Mouse (Mus musculus) spleen, postnatal 0 days (tissue): ENCODE data around the gene Ube2f. TPM values are rescaled to one million over a fixed set of nuclear protein-coding genes. Genes with fewer than 3 reads are reported as not detected.

Experiments
- polyA plus RNA-seq: library from polyadenylated mRNA; unstranded; fragments of >200 nt; fragmentation: Nextera tagmentation; extraction: Ambion mirVana; gene quantifications from 2 replicates; pipeline ENCODE4 v1.2.1, GENCODE M21; 2015

The Ube2f gene
- polyA plus RNA-seq, result 61.5 and 65.3 TPM in 2 replicates

DNA sequence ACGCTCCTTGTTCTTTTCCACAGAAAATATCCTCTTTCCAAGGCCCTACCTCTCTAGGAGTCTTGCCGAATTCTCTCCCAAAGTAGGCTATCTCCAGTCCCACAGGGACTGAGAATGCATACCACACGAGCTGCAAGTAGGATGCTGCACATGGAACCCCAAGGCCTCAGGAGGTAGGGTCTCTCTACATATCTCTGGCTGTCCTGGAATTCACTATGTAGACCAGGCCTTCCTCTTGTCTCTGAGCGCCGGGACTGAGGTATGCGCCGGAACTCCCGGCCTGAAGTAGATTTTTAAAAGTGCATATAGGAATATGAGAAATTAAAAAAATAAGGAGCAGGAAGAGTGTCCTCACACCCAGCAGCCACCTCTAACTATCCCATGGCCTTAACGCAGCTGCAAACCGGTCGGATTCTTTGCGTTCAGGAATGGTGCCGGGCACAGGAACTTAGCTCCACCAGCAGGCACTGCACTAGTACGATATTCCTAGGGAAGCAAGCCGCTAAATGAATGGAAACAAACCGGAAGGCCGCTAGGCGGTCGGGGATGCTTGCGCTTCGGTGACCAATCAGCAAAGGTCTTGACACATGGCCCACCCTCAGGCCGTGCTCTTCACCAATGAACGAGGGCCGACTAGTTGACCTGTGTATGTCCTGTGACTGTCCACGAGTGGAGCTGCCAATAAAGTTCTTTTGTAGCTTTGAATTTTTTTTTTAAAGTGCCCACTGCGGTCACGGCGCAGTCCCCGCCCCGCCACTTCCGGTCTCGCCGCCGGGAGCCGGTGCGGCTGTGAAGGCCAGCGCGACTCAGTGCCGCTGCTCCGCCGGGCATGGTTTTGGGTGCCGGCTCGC lies at the start of gene Ube2f:
Ube2f (plus strand) TSS at position 741 of the 851 bp plus-strand sequence.

DNA sequence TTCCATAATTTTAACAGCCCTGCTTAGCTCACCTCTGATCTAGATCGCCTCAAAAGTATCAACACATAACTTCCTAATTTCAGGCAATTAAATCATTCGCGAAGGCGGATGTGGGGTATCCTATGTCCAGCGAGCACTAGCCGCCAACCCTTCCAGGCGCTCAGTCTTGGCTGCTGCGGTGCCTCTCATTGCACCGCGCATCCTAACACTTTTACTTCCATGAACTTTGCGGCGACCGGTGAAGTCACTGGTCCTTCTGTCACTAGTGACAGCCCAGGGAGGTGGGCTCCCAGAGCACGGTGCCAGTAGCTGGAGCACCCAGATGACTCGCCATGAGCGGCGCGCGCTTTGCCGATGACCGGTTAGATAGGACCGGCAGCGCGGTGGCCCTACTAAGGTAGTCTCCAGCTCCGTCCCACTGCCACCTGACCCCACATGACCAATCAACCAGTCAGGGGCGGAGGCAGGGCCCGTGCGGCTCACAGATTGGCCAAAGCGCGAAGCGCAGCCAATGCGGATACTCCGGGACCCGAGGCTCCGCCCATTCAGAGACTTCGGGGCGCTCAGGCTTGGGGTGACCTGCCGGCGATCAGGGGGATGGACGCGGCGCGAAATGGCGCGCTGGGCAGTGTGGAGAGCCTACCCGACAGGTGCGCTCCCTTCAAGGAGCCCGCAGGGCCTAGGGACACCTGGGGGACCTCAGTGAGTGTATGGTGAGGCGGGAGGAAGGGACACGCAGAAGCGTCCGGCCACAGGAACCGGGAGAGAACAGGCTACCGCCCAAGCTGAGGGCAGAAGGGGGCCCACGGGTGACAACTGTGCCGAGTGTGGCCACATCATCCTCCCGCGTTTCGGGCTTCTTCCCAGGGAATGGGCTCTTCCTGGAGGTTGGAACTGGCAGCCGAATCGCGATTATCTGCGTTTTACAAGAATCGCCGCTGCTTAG lies 48.0 kb downstream of the Ube2f start, which contains the start of gene Scly:
Scly (plus strand) TSS at position 540 of the 946 bp plus-strand sequence.

DNA sequence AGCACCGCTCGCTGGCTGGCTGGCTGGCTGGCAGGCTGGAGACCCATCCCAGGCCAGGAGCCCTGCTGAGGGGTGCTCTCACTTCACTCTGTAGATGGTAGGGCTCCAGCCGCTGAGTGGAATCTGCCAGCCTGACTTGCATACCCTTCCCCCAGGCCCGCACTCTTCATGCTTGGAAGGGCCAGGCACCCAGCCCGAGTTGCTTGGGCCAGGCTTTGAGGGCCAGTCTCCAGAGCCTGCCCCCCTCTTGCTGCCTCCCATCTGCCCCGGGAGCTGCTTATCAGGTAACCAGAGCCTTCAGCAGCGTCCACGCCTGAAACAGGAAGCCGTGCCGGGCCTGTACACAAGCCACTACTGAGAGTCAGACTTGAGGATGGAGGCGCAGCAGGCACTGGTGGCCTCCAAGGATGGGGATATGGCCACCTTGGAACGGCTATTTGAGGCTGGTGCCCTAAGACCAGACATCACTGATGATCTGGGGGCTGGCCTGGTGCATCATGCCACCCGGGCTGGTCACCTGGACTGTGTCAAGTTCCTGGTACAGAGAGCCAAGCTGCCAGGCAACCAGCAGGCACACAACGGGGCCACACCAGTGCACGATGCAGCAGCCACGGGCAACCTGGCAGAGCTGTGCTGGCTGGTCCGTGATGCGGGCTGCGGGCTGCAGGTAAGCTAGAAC lies 71.8 kb downstream of the Ube2f start, which contains the start of gene Espnl:
Espnl (plus strand) TSS at position 316 of the 679 bp plus-strand sequence.

Other genes starting within 250 kb of the Ube2f start
- gene Rbm44, start 105.2 kb upstream of the Ube2f start, polyA plus RNA-seq, result 0.65 and 1.8 TPM in 2 replicates
- gene Ramp1, start 70.5 kb upstream of the Ube2f start, polyA plus RNA-seq, result 17.9 and 22.8 TPM in 2 replicates
- 19.4 and 20.6 TPM in 2 replicates for gene Scly, start 48.0 kb downstream of the Ube2f start, polyA plus RNA-seq
- gene Espnl, start 71.8 kb downstream of the Ube2f start, polyA plus RNA-seq, result 0.05 TPM in 1 of 2 replicates, not detected in the other
- gene Klhl30, start 100.7 kb downstream of the Ube2f start, polyA plus RNA-seq, result 0.30 and 0.41 TPM in 2 replicates
- gene Erfe, start 116.1 kb downstream of the Ube2f start, polyA plus RNA-seq, result 0.96 and 2.9 TPM in 2 replicates
- 81.5 and 82.0 TPM in 2 replicates for gene Ilkap, start 148.5 kb downstream of the Ube2f start, polyA plus RNA-seq
- gene Hes6, start 163.7 kb downstream of the Ube2f start, polyA plus RNA-seq, result 23.4 and 31.9 TPM in 2 replicates
- 1.6 and 1.9 TPM in 2 replicates for gene Per2, start 209.0 kb downstream of the Ube2f start, polyA plus RNA-seq
- gene Traf3ip1, start 244.3 kb downstream of the Ube2f start, polyA plus RNA-seq, result 3.0 and 3.1 TPM in 2 replicates